Mouse (Mus musculus) effector memory CD4-positive, alpha-beta T cell, adult 7 months (primary cell): ENCODE results near the gene Bnip2. TPM values are rescaled to one million over a fixed set of nuclear protein-coding genes. Genes with fewer than 3 reads are reported as not detected.

Source experiments
- polyA plus RNA-seq: library from polyadenylated mRNA; unstranded; fragments of 100-300 nt; shearing (Covaris generic); gene quantifications from one replicate; pipeline ENCODE4 v1.2.1, GENCODE M21; 2017

The Bnip2 gene
- polyA plus RNA-seq: 91.2 TPM

DNA sequence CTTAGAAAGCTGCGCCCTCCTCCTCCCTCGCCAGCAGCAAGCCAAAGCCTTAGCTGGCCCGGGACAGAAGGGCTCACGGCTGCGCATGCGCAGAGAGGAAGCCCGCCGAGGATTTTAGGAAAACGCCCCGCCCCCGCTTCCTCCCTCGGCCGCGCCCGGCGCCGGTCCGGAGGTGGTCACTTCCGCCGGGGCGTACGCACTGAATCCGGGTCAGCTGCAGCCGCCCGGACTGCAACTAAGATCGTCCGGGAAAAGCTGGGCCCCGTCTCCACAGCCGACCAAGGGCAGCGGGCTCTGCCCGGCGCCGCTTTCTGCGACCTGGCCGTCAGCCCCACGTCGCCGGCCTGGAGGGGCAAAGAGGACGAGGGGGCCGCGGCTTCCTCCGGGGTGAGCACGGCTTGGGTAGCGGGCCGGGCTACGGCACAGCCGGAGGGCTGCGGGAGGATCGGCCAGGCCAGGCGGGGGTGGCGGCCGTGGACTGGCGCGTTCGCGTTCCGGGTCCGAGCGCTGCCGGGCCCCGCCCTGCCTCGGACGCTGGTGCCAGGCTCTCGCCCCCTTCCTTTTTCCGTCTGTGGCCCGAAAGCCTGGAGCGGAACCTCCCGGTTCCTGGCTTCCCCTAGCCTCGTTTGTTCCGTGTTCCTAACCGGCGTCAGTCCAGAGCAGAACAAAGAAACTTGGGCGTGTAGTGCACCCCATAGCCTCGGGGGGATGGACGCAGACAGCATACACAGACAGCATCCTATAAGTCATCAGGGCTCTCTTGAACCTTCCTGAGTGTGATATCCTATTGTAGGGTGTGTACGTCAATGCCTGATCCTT is at the start of gene Bnip2:
Gene Bnip2, plus strand, starts transcription at position 164 of the 819 bp plus-strand sequence.

DNA sequence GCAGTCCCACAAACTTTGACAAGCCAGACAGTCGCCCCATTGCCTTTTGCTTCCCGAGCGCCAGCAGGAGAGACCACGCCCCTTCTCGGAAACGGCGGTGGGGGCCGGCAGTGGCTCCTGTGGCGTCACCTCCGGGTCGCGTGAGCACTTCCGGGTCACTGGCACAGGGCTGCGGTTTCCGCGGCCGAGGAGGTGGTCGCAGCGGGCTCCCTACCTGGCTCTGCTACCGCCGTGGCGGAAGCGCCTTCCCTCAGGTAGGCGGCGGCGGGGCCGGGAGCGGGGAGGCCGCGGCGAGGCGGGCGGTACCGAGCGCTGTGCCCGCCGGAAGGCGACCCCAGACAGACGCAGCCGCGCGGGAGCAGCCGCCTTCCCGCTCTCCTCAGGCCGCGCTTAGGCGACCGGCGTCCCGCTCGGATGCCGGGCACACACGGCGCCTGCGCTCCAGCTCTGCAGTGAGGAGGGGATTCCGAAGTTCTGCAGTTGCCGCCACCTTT is 23.2 kb downstream of the Bnip2 start, which contains the start of gene Gtf2a2:
Gene Gtf2a2, plus strand, starts transcription at position 143 of the 494 bp plus-strand sequence.

DNA sequence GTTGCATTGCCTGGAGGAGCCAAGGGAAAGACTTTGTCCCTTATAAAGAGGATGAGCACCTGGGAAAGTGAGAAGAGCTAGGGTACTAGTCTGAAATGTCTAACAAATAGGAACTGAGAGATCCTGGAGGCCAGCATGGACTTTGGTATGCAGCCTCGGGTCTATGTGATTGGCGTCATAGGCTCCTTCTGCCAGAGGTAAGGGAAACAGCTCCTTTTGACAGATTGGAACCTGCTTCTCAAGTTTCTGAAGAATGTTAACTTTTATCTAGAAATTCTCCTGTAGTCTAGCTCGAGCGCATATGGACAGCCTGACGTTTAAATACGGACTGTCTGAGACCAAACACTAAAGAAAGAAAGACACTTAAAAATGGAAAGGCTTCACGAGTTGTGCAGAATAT is 48.7 kb downstream of the Bnip2 start, which contains the start of gene Gcnt3:
Gene Gcnt3, minus strand, starts transcription at position 101 of the 400 bp plus-strand sequence.

Other genes with a start within 250 kb of the Bnip2 start
- not detected for gene Foxb1, start 228.5 kb upstream of the Bnip2 start, polyA plus RNA-seq
- gene Gtf2a2, start 23.1 kb downstream of the Bnip2 start, polyA plus RNA-seq: 86.4 TPM
- 0.38 TPM for gene Gcnt3, start 48.6 kb downstream of the Bnip2 start, polyA plus RNA-seq
- gene Fam81a, start 153.1 kb downstream of the Bnip2 start, polyA plus RNA-seq: 0.10 TPM
- gene Myo1e, start 217.9 kb downstream of the Bnip2 start, polyA plus RNA-seq: 1.9 TPM